Mouse (Mus musculus) heart, adult 11 months (tissue): Measurements from ENCODE around the gene Ap1ar.

Experiments
- DNase-seq: peaks from one replicate; pipeline ENCODE4 v3.0.0; 2022

The Ap1ar gene

DNA sequence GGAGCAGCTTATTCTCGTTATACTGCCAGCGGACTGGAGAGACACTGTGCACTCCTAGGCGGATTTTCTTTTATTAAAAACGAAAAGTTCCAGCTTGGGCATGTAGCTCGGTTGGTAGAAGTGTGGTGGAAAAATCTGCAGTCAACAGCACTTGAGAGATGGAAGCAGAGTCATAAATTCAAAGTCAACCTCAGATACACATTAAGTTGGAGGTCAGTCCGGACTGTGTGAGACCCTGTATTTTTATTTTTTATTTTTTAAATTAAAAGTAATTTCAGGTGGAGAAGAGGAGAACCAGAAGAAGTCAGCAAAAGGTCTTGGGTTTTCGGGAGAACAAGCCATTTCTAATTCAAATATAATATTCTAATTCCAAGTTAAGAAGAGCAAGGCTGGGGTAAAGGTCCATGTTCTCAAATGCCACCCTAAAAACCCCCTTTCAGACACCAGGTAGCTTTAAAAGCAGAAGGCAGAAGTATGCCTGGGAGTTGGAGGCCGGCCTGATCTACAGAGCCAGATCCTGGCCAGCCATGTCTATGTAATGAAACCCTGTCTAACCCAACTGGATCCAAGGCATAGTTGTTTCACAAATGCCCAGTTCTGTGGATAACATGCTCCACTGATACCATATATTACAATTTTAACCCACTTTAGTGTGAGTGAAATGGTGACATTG is 785 bp upstream of the Ap1ar start:
- peak; percentile 39 for DNase-seq

DNA sequence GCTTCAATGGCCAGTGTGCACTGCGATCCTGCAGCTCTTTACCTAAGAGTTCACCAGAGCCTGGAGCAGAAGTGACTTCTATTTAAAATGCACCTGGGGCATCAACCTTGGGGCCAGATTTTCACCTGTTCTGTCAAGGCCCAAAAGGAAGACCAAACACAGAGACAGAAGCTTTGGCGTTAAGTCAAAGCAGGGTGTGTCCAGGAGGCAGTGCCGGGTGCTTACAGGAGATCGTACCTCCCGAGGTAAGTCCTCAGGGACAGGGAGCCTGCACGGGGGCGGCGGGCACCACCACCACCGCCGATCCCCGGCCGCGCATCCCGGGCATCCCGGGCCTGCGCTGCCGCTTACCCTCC is 547 bp downstream of the Ap1ar start:
- DNase-seq, result no peak

DNA sequence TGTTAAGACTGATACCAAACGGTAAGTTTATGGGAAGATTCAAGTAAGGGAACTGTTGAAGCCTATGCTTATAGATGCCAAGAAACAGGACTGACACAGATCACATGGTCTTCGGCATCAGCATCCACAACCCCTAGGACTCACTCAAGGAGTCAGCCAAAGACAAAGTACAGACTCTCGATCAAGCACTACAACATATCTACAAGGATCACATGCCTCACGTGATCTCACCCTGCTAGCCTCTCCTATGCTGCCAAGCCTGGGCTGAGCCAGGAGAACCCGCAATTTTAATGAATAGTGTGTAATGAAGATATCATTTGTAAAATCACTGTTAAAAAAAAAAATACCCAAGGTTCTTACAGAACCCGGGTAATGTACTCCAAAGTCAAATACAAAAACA is 1.7 kb downstream of the Ap1ar start:
- DNase-seq, result no peak

DNA sequence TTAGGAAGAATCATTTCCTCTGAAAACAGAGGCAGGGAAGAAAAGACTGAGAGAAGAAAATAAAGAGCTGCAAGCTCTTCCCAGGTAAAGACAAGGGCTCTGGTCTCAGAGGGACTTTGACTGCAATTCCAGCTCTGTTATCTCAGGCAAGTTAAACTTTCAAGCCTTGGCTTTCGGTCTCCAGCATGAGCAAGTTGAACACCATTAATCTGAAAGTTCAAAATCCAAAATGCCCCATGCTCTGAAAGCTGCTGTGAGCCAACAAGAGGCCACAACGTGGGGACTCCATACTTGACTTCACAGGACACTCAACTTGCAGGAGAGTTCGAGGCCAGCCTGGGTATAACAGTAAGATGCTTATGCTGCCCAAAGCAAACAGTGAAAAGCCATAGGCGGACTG is 3.3 kb downstream of the Ap1ar start:
- peak; percentile 57 for DNase-seq

DNA sequence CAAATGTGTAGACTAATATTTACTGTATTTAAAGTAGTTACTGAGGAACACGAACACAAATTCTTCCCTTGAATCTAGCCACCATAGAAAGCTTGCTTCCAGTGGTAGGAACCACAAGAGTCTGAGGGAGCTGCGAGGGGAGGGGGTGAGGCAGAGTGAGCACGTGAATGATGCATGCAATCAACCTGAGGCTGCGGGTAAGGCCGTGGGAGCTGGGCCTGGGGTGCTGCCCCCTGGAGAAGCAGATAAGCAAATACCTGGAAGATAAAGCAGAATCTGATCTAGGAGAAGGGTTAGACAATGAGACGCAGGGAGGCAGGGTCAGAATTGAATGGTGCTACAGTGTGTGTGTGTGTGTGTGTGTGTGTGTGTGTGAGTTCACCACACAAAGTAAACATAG is 6.2 kb downstream of the Ap1ar start:
- no peak for DNase-seq

DNA sequence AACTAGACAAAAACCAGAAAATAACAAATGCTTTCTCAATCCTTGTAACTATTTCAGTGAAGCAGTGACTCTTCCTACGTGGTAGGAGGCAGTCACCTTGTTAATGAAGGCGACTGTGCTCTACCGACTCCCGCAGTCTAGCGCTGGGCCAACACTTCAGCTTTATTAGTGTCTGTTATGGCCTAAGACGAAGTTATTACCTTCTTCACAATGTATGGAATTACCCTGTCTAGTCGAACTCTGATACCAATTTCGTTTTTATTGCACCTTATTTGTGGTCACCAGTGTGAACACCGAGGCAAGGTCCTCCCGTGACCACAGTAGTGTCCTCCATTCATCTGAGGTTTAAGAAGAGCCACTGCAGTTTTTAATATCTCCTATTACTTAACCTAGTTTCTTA is 7.1 kb downstream of the Ap1ar start:
- DNase-seq, result peak; percentile 36

DNA sequence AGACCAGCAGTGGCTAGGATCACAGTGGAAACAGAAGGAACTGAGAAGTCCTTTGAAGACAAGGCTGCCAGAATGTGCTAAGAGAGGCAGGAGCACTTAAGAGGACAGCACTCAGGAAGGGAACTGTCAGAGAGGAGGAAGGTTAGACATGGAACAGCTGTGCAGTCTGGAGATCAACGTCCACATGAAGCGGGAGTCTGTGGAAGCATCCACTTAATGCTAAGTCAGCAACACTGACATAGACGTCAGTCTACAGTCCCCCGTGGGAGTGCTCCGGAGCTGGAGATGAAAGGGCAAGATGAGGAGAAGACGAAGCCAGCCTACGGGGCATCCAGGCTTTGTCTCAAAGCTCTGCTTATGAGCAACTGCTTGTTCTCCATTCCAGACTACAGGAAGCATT is 10.2 kb downstream of the Ap1ar start:
- DNase-seq, result peak; percentile 91

DNA sequence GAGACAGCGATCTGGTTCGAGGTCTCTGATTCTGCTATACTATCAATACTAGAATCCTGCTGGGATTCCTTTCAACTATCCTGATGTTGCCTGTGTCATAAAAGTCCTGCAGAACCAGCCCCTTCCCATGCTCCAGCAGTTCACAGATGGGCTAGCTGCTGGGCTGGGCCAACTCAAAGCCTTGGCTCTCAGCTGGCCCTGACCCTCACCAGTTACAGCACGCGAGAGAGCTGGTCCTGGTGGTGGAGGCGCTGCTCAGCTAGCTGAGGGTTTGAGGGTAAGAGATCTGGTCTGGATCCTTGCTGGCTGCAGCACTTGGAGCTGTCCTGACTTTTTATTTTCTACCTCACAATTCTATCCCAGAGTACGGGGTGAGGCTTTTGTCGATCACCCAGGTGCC is 10.8 kb downstream of the Ap1ar start:
- DNase-seq, result peak; percentile 72

DNA sequence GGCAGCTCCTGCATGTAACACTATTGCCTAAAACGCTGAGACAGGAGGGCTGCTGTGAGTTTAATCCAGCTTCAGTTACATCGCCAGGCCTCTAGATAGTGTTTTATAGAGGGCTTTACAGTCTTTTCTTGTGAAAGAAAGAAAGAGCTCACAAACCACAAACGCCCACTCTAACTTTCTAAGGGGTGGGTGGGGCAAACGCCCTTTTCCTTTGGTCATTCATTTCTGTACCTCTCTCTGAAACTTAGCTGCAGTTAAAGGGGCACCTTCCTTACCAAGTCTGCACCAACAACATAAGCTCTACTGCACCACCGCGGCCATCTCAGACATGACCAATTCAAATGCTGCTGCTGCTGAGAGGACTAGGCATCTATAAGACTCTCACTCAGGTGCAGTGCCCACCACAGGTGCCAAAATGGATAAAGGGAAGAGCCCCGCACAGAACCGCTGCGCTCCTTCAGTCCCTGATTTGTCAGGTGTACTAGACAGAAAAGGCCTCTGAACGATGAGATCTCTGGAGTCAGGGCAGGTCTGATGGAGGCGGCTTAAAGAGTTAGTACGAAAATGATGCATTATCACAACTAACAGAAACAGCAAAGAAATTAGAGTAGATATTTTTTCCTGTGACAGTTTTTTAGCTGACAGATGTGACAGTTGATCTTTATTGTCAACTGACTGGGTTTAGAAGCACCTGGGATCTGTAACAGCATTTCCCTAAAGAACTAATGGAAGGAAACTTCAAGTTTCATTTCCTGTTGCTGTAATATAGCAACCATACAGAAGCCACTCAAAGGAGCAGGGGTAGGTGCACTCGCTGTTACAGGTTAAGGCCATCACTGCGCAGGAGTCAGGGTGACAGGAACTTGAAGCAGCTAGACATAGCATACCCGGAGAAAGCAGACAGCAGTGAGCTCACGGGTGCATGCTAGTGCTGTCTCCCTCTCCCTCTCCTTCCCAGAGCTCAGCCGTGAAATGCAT is 13.1 kb downstream of the Ap1ar start:
- DNase-seq, result peak; percentile 76

DNA sequence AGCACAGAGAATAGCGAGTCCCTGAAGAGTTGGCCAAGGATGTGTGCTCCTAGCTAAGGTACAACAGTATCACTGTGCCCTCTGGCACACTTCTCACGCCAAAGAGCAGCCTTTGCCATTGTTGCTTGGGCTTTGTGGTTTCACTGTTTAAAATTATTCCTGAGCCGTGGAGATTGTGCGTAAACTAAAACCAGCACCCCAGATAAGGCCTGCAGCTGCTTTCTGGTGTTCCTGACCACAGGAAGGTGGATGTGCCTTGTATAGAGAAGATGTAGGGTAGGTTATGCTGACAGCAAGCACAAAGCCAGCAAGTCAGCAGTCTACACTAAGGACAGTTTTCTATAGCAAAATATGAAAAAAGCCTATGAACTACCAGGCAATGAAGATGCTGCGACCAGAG is 16.1 kb downstream of the Ap1ar start:
- DNase-seq, result peak; percentile 56

DNA sequence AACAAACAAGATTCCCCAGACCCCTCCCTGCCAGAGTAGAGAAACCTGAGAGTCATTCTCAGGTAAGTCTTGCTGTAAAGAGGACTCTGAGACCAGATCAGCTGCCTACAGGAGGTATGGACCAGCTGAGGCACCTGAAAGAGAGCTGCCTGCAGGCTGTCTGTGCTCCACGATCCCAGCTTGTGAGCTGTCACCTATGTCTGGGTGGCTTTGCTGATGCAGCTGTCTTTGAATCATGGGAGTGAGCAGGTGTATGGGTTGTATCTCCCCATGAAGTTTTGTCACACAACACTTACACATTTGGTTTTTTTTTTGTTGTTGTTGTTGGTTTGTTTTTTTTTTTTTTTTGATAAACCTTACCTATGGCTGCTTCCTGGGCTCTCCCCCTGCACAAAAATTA is 16.9 kb downstream of the Ap1ar start:
- DNase-seq, result no peak

DNA sequence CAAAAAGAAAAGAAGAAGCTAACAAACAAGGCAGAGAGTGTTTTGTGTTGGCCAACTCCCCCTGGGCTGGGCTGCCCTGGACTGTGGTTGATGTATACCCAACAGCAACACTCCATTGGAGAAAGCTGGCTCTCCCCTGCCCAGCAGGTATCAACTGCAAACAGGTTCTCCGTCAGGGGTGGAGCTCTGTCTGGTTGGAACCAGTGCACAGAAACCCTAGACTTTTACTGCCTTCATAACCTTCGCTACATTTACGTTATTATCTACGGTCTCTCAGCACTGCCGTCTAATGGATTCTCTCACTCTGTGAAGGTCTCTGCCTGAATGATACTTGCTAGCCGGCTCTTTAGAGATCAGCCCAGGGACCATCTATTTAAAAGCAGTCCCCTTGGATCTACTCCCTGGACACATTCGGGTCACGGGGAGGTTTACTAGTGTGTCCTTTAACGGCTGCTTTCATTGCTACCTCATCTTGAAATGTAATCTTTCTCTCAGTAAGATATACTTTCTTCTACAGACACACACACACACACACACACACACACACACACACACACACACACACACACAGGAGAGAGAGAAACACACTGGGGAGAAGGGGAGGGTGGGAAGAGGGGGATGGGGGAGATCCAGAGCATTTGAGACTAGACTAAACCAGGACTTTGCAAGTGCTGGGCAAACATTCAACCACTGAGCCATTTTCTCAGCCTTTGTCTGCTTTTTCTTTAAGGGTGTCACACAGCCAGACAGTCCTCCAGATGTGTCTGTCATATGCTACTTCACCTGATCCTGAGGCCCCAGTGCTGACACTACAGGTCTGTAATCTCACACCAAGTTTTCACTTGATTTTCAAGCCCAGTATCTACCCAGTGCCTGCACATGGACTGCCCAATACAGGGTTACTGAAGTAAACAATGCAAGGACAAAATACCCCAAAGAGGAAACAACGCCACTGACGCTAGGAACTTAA is 18.3 kb downstream of the Ap1ar start:
- DNase-seq, result peak; percentile 44

DNA sequence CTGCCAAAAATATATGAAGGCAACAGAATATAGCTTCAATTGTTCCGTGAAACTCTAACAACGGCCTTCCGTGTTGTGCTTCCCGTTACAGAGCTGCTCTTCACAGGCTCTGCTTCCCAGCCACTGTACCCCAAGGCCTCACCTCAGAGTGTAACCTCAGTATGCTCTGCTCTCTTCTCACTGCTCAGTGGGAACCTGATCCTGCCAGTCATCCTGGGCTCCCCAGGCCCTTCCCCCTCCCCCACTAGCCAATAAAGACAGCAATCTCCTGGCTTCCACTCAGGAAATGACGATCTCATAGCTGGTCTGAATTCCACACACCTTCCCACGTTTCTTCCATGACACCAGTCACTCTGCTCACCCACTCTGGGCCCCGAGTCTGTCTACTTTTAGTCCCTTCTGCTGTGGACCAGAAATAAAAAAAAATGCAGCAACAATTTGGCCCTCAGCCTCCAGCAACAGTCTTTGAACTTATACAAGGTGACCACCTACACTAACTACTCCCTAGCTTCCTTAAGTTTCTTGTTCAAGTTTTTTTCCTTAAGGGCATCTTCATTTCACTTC is 20.1 kb downstream of the Ap1ar start:
- DNase-seq, result peak; percentile 75

DNA sequence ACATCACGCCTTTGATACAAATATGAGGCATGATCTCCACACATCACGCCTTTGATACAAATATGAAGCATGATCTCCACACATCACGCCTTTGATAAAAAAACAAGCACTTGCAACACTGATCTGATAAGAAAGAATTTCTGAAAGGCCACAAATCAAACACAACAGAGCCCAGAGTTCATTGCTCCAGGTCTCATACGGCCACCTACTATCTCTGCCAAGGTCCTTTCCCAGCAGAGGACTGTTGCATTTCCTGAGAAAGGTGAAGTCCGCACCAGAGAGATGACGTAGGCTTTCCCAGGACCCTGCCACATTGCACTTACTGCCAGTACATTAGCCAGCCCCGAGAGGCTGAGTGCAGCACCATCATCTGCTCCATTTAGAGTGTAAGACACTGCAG is 28.2 kb downstream of the Ap1ar start:
- peak; percentile 86 for DNase-seq

DNA sequence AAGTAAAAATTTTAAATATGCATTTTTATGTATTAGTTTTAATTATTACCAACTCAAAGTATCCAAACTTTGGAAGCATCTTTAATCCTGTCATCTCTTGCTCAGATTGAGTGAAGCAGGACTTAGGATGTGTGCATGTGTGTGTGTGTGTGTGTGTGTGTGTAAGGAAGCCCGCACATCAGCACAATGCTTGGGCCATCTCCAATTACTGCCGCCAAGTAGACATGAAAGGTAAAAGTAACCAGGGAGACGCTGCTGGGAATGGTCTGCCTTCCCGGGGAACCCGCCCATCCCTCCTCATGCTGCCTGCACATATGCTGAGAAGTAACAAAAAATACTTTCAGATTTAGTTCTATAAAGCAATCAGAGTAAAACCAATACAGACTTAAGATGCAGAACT is 29.5 kb downstream of the Ap1ar start:
- DNase-seq, result peak; percentile 59

DNA sequence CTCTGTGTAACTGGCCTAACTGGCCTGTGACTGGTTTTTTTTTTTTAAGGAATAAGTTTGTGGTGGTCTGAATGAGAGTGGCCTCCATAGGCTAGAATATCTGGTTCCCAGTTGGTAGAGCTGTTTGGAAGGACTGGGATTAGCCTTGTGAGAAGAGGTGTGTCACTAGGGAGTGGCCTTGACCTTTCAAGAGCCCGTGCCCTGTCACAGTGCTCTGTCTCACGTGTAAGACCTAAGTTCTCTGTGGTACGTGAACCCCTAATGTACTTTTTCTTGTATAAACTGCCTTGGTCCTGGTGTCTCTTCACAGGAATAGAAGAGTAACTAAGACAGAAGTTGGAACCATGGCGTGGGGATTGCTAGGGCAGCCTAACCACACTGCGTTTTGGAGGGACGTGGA is 31.3 kb downstream of the Ap1ar start:
- peak; percentile 69 for DNase-seq

DNA sequence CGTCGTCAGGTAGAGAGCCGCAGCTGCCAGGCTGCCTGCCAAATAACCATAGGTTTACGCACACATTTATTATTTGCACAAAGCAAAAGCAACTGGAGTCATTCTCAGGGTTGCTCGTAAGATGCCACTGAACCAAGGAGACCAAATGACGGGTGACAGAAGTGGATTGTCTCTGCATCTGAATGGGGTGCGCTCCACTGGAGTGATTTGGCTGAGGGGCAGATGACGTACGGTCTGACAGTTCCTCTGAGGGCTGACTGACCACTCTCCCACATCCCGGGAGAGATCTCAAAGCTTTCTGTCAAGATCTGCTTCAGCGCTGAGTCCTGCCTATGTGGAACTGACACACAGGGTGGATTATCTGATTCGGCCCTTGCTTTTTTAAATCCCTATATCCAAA is 32.3 kb downstream of the Ap1ar start:
- peak; percentile 53 for DNase-seq

DNA sequence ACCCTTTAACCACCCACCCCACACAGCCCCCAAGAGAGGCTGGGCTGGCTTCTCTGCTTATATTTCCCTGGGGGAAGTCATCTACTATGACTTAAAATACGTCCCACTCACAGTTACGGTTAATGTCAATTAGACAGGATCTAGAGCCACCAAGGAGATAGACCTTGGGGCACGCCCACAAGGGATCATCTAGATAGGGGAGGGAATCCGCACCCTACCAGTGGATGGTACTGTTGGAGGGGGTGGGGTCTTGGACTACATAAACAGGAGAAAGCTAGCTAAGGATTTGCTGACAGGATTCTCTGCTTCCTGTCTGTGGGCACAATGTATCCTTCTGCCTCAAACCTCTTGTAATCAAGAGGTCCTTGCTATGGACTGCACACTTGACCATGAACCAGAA is 32.9 kb downstream of the Ap1ar start:
- peak; percentile 68 for DNase-seq

DNA sequence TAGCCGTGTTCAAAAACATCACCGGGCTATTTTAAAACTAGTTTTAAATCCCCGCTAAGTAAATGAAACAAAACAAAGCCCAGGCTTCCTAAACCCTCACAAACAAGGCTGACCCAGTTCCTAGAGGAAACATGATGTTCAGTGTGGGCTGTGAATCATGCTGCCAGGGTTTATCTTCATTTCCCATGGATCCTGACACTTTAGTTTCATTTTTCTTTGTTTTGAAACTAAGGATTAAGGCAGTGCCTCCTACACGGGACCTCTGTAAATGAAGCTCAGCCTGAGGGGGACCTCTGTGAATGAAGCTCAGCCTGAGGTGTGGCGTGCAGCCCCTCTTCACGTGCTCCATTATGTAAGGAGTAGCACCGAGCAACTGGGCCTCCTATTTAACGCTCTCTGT is 34.5 kb downstream of the Ap1ar start:
- DNase-seq, result peak; percentile 93

DNA sequence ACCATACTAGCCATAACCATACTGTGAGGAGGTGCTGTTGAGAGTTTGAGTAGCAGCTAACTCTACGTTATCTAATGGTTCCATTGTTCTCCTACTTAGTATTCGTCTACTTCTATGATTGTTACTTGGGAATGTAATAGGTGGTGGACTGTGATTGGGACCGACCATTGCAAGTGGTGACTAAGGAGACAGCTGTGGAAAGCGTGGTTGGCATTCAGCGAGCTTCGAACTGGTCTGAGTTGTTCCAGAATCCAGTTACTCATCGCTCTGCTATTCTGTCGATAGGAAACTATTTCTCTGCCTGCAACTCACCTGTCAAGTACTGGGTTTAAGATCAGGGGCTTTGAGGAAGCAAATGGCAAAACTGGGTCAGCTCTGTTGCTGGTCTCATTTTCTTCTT is 36.2 kb downstream of the Ap1ar start:
- DNase-seq, result no peak

DNA sequence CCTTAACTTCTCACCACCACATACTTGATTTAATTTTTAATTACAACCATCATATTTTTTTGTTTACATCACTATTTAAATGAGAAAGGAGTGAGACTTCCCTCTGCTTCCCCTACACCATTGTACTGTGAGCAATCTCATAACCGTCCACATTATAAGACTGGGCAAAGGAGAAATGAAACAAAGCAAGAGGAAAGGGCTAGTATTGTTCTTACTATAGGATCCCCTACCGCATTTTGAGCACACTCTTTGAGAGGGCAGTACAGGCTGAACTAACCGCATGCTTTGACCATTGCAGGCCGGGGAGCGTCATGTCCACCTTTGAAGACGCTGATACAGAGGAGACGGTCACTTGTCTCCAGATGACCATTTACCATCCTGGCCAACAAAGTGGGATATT is 41.1 kb downstream of the Ap1ar start:
- peak; percentile 72 for DNase-seq

DNA sequence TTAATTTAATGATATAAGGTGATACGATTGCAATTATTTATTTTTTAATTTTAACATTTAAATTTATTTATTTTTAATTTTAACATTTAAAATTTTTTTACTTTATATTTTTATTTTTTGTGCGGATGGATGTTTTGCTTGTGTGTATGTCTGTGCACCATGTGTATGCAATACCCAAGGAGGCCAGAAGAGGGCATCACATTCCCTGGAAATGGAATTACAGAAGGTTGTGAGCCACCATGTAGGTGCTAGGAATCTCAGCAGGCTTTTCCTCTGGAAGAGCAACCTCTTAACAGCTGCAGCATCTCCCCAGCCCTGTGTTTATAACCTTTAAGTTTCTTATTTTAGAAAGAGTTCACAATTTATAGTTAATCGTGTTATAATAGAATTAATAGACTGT is 41.6 kb downstream of the Ap1ar start:
- DNase-seq, result peak; percentile 14

DNA sequence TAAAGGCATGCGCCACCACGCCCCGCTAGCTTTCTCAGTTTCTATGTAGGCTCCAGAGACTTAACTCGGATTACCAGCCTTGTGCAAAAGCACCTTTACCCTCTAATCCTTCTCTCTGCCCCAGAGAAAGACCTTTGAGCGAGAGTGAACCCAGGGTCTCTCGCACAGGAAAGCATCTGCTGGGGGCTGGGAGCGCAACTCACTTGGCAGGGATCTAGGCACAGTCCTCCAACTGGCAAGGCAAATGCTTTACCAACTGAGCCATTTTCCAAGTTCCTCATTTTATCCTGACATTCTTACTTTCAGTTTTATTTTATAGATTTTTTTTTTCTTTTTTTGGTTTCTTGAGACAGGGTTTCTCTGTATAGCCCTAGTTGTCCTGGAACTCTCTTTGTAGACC is 44.3 kb downstream of the Ap1ar start:
- DNase-seq, result peak; percentile 86
